Mouse (Mus musculus) midbrain, postnatal 0 days (tissue): ENCODE measurements around the gene Tbcd. TPM values are rescaled to one million over a fixed set of nuclear protein-coding genes. Genes with fewer than 3 reads are reported as not detected.

Source experiments
- ATAC-seq: fragments of 200-750 bp; cut with Nextera tagmentation; 2 replicates; pipeline ENCODE4 v1.8.0; 2017; ENCODE audit warnings: moderate number of reproducible peaks, mild to moderate bottlenecking, moderate TSS enrichment, moderate library complexity; ENCODE audit not compliant: low FRiP score
- DNase-seq: peaks from one replicate; pipeline ENCODE4 v3.0.0-alpha.2; 2015; ENCODE audit warnings: low spot score
- H3K27ac ChIP-seq: fragments of 300-500 bp; sonication (generic); 2 replicates; pipeline ENCODE4 v1.5.1; 2014; ENCODE audit warnings: low read depth, mild to moderate bottlenecking, low read length, mixed read lengths
- H3K27me3 ChIP-seq: fragments of 300-500 bp; sonication (generic); 2 replicates; pipeline ENCODE4 v1.6.1; 2014; ENCODE audit warnings: low read length, control low read depth, mixed read lengths; ENCODE audit not compliant: insufficient read depth
- H3K36me3 ChIP-seq: fragments of 300-500 bp; sonication (generic); 2 replicates; pipeline ENCODE4 v1.6.1; 2014; ENCODE audit warnings: low read length, control low read depth, mixed read lengths; ENCODE audit not compliant: insufficient read depth
- H3K4me1 ChIP-seq: fragments of 300-500 bp; sonication (generic); 2 replicates; pipeline ENCODE4 v1.6.1; 2014; ENCODE audit warnings: mild to moderate bottlenecking, control low read depth, antibody characterized with exemption, low read length, mixed read lengths; ENCODE audit not compliant: insufficient read depth
- H3K4me2 ChIP-seq: fragments of 300-500 bp; sonication (generic); 2 replicates; pipeline ENCODE4 v1.6.1; 2014; ENCODE audit warnings: low read depth, mild to moderate bottlenecking, low read length, mixed read lengths; ENCODE audit not compliant: poor library complexity, severe bottlenecking
- H3K4me3 ChIP-seq: fragments of 300-500 bp; sonication (generic); 2 replicates; pipeline ENCODE4 v1.5.1; 2014; ENCODE audit warnings: low read depth, mild to moderate bottlenecking, low read length, moderate library complexity
- H3K9ac ChIP-seq: fragments of 300-500 bp; sonication (generic); replicated peaks from 2 replicates; pipeline ENCODE4 v1.6.1; 2014; ENCODE audit warnings: mild to moderate bottlenecking, low read length, moderate library complexity, mixed read lengths; ENCODE audit not compliant: poor library complexity, severe bottlenecking
- H3K9me3 ChIP-seq: fragments of 300-500 bp; sonication (generic); 2 replicates; pipeline ENCODE4 v1.6.1; 2016; ENCODE audit warnings: low read length, control low read depth
- CTCF ChIP-seq: IDR thresholded peaks from 2 replicates; pipeline ENCODE4 v1.5.1; 2016; ENCODE audit warnings: antibody characterized with exemption, mild to moderate bottlenecking
- WGBS: fragments of 180-500 bp; shearing (Covaris S2); extraction: QIAGEN DNeasy Blood & Tissue Kit; methylation state at CpG from one replicate; pipeline ENCODE4 v1.1.7; 2014; 5-methylcytosine and 5-hydroxymethylcytosine counted together
- polyA plus RNA-seq: library from polyadenylated mRNA; unstranded; fragments of >200 nt; fragmentation: Nextera tagmentation; extraction: Ambion mirVana; gene quantifications from 2 replicates; pipeline ENCODE4 v1.2.1, GENCODE M21; 2015
- total RNA-seq: library from RNA; depleted of rRNA; stranded (reverse); fragments of >200 nt; gene quantifications from 2 replicates; pipeline ENCODE4 v1.2.3, GENCODE M21; 2014

The Tbcd gene
- total and polyA plus RNA-seq, 2 experiments from 2014 or later = 56.5 to 87.9 TPM

DNA sequence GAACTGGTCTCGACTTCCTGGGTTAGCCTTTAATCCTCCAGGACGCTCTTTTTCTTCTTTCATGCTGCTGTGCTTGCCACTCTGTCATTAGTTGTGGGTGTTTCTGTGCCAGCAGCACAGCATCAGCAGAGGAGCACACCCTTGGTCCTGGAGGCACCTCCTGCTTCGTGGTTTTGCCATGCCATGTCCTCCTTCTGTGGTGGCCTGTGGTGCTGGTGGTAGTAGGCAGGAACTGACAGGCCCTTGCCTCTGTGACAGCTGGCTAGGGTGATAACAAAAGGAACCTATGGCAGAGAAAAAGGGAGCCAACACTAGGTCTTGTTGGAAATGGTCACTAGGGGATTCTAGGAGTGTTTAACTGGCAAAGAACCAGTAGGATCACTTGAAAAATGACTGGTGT is 78.0 kb downstream of the Tbcd start:
- ATAC-seq = no peak
- Histone ChIP-seq H3K36me3 (no peaks in the 10 kb centered on the region), H3K4me2 (no peak overlapping the region), H3K4me1 (no peaks in the 10 kb centered on the region), H3K27ac (no peak overlapping the region), H3K9ac (no peak overlapping the region), H3K9me3 (no peaks in the 10 kb centered on the region), H3K4me3 (no peak overlapping the region), H3K27me3 (no peaks in the 10 kb centered on the region)
- 97% methylated on average over 3 of the region's 3 CpGs for WGBS
- no peak for DNase-seq
- TF ChIP-seq CTCF = no peak

GRCm38 (mm10) chr11:121536528-121536927 is 84.8 kb downstream of the Tbcd start:
- Histone ChIP-seq H3K9ac (no peak overlapping the region), H3K36me3 (0 out of 2 replicates have a peak, but pooled peaks cover 4% of the 10 kb centered on the region), H3K4me2 (no peak overlapping the region), H3K27me3 (no peaks in the 10 kb centered on the region), H3K27ac (no peak overlapping the region), H3K4me1 (no peaks in the 10 kb centered on the region), H3K4me3 (no peak overlapping the region), H3K9me3 (no peaks in the 10 kb centered on the region)
- TF ChIP-seq CTCF = no peak
- ATAC-seq = no peak
- 55% methylated on average over 3 of the region's 3 CpGs for WGBS
- DNase-seq = no peak

GRCm38 (mm10) chr11:121542471-121542870 is 90.7 kb downstream of the Tbcd start:
- Histone ChIP-seq H3K4me3 (no peak overlapping the region), H3K27me3 (no peaks in the 10 kb centered on the region), H3K9ac (no peak overlapping the region), H3K36me3 (peaks cover 18% of the 10 kb centered on the region; the same call in 1 of the 2 replicates), H3K9me3 (no peaks in the 10 kb centered on the region), H3K4me1 (no peaks in the 10 kb centered on the region), H3K4me2 (no peak overlapping the region), H3K27ac (no peak overlapping the region)
- DNase-seq (no peak), ATAC-seq (no peak)
- no peak for TF ChIP-seq CTCF
- WGBS = 90% methylated on average over 4 of the region's 4 CpGs

GRCm38 (mm10) chr11:121543287-121543856 is 91.6 kb downstream of the Tbcd start:
- TF ChIP-seq CTCF = no peak
- no peaks in the 10 kb centered on the region for H3K27me3 ChIP-seq
- peaks cover 18% of the 10 kb centered on the region; the same call in 1 of the 2 replicates for H3K36me3 ChIP-seq
- H3K4me2 ChIP-seq = no peak overlapping the region
- H3K27ac ChIP-seq = no peak overlapping the region
- no peak overlapping the region for H3K9ac ChIP-seq
- ATAC-seq = no peak
- H3K4me3 ChIP-seq = no peak overlapping the region
- no peaks in the 10 kb centered on the region for H3K9me3 ChIP-seq
- WGBS = 93% methylated on average over 5 of the region's 5 CpGs
- H3K4me1 ChIP-seq = no peaks in the 10 kb centered on the region
- DNase-seq = no peak

- no peak overlapping the region for H3K27ac ChIP-seq
- ATAC-seq = no peak
- TF ChIP-seq CTCF = no peak
- no peak overlapping the region; the same call in 1 of the 2 replicates for H3K9ac ChIP-seq
- DNase-seq = peak; percentile 3
- H3K9me3 ChIP-seq = no peaks in the 10 kb centered on the region
- H3K4me1 ChIP-seq = 0 out of 2 replicates have a peak, but pooled peaks cover 1% of the 10 kb centered on the region
- 88% methylated on average over 9 of the region's 9 CpGs for WGBS
- H3K4me2 ChIP-seq = no peak overlapping the region
- peaks cover 18% of the 10 kb centered on the region; the same call in 1 of the 2 replicates for H3K36me3 ChIP-seq
- H3K27me3 ChIP-seq = no peaks in the 10 kb centered on the region
- H3K4me3 ChIP-seq = no peak overlapping the region
These were observed 92.2 kb downstream of the Tbcd start for GRCm38 (mm10) chr11:121543922-121544321.

DNA sequence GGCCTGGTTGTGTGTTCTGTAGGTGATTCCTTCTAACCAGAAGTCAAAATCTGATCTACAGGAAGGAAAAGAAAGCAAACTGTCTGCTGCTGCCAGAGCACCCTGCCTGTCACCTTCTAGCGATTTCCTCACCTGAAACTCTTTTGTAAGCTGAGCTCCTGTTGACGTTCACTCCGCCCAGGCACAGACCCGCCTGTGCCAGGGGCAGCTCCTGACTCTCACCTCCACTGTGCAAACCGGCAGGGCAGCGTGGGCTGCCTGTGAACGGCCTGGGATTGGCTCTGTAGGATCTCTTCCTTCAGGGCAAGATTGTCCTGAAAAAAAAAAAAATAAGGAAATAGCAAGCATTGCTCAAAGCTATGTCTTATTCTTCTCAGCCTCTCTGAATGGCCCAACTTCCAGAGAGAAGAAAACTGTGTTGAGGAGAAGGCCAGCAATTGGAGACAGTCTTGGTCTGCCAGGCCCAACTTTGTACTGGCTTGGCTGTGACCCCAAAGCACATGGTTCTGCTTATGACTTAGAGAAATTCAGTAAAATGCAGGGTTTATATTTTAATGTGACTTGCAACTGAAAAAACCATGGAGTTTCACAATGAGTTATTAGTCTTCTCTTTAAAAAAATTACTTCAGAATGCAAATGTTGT is 93.1 kb downstream of the Tbcd start:
- TF ChIP-seq CTCF = no peak
- Histone ChIP-seq H3K36me3 (peaks cover 18% of the 10 kb centered on the region; the same call in 1 of the 2 replicates), H3K9ac (no peak overlapping the region), H3K27ac (no peak overlapping the region), H3K9me3 (no peaks in the 10 kb centered on the region), H3K4me1 (peaks cover 9% of the 10 kb centered on the region; the same call in 1 of the 2 replicates), H3K4me3 (no peak overlapping the region), H3K27me3 (no peaks in the 10 kb centered on the region), H3K4me2 (no peak overlapping the region)
- ATAC-seq (no peak), DNase-seq (no peak)
- 77% methylated on average over 7 of the region's 7 CpGs for WGBS
